Mouse (Mus musculus): ENCODE data around the gene Ddx18. TPM values are rescaled to one million over a fixed set of nuclear protein-coding genes. Genes with fewer than 3 reads are reported as not detected.

The Ddx18 gene
- polyA plus RNA-seq, 1 experiment: 69.4 TPM

DNA sequence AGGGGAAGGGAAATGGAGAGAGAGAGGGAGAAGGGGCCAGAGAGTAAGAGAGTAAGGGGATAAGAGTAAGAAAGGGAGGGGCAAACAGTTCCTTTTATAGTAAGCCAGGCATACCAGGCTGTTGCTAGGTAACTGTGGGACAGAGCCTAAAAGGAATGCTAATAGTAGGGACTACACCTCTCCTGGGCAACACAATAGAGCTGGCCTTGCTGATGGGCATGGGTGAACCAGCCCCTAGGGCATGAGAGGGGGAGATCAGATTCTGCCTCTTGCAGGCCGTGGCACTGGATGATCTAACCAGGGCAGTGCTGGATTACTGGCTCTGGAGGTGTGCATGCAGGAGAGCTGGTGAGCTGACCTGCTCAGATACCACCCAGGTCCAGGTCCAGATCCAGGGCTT, 9.7 kb upstream of the Ddx18 start:
- no peaks in the 10 kb centered on the region for H3K4me1 ChIP-seq (ENCODE audit: control insufficient read depth, insufficient read depth, low read length)
- no peak overlapping the region for H3K4me3 ChIP-seq (ENCODE audit: insufficient read depth, low read length)
- no peak for TF ChIP-seq CTCF (IDR thresholded peaks at IDR 0.05; ENCODE audit: borderline replicate concordance, insufficient read depth, low read length)
- TF ChIP-seq POLR2A (IDR thresholded peaks at IDR 0.05; ENCODE audit: low read depth, low read length): no peak
- H3K27ac ChIP-seq (ENCODE audit: insufficient read depth, low read length): no peak overlapping the region

DNA sequence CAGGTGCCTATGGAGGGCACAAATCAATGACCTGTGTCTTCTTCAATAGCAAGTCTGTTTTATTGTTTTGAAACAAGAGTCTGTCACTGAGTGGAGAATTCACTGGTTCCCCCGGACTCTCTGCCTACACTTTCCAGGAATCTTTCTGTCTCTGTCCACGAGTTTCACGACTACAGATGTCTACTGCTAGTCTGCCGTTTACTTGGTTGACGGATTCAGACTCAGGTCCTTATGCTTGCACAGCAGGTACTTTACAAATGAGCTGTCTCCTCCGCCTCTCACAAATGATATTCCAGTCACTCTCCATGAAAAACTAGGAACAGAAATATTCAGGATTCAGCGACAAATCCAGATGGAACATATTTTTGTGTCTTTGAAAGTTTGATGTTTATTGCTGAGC, 2.7 kb upstream of the Ddx18 start:
- no peak for TF ChIP-seq CTCF (IDR thresholded peaks at IDR 0.05; ENCODE audit: borderline replicate concordance, insufficient read depth, low read length)
- TF ChIP-seq POLR2A (IDR thresholded peaks at IDR 0.05; ENCODE audit: low read depth, low read length): no peak
- H3K27ac ChIP-seq (ENCODE audit: insufficient read depth, low read length): no peak overlapping the region
- H3K4me3 ChIP-seq (ENCODE audit: insufficient read depth, low read length): no peak overlapping the region
- no peaks in the 10 kb centered on the region for H3K4me1 ChIP-seq (ENCODE audit: control insufficient read depth, insufficient read depth, low read length)

DNA sequence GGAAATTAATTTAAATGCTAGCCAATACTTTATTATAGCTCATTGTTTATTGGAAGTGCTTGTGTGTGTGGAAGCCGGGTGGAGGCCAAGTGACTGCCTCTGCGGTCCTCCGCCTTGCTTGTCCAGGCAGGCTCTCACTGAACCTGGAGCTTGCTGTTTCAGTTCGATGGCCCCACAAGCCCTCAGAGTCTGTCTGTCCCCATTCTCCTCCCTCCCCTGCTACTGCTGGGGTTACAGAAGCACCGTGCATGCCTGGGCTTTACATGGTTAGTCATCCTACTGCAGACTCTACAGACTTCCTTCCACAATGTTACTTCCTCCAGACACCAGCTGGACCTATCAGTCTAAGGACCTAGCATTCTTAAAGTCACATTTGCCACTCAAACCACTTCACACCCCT, 9.9 kb downstream of the Ddx18 start:
- H3K4me1 ChIP-seq (ENCODE audit: control insufficient read depth, insufficient read depth, low read length): no peaks in the 10 kb centered on the region
- H3K27ac ChIP-seq (ENCODE audit: insufficient read depth, low read length): no peak overlapping the region
- no peak for TF ChIP-seq POLR2A (IDR thresholded peaks at IDR 0.05; ENCODE audit: low read depth, low read length)
- no peak for TF ChIP-seq CTCF (IDR thresholded peaks at IDR 0.05; ENCODE audit: borderline replicate concordance, insufficient read depth, low read length)
- H3K4me3 ChIP-seq (ENCODE audit: insufficient read depth, low read length): no peak overlapping the region

DNA sequence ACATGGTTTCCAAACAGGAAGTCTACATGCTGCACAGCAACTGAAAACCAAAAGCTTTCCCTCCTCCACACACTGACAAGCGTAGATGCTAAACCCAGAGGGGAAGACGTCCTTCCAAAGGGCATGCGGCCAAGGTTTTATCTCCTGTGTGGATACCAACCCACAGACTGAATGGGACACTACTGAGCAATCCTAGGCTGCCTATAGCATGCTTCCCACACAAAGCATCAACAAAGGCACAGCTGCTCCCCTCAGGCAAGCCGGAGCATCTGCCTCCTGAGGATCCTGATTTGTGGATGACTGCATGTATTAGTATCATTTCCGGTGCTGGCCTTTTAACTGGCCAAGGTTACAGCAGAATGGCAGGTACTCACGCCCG, 16.3 kb downstream of the Ddx18 start:
- TF ChIP-seq CTCF (IDR thresholded peaks at IDR 0.05; ENCODE audit: borderline replicate concordance, insufficient read depth, low read length): no peak
- no peak for TF ChIP-seq POLR2A (IDR thresholded peaks at IDR 0.05; ENCODE audit: low read depth, low read length)
- Histone ChIP-seq H3K27ac (ENCODE audit: insufficient read depth, low read length) (no peak overlapping the region), H3K4me3 (ENCODE audit: insufficient read depth, low read length) (no peak overlapping the region), H3K4me1 (ENCODE audit: control insufficient read depth, insufficient read depth, low read length) (no peaks in the 10 kb centered on the region)

DNA sequence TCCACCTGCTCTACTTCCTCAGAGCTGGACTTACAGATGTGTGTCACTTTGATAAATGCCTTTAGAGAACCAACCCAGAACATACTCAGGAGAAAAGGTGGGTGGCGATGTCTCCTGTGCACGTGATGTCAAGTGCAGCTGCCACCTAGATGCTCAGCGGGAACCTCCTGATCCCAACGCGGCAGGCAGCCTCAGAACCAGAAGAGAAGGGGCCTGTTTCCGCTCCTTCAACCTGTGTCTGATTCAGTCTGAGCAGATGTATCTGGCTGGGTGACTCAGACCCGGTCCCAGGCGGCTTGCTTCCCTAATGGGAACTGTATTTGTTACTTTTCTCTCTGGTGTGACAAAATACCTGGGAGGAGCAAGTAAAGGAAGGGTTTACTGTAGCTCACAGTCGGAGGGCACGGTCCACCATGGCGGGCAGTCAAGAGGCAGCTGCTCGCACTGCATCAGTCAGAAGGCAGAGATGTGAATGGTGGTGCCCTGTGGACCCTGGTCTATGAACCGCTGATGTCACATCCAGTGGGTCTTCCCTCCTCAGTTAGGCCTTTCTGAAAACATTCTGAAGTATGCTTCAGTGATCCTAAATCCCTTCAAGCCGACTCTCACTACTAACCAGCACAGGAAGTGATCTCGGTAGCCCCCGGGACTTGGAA, 16.9 kb downstream of the Ddx18 start:
- H3K4me3 ChIP-seq (ENCODE audit: insufficient read depth, low read length): no peak overlapping the region
- TF ChIP-seq POLR2A (IDR thresholded peaks at IDR 0.05; ENCODE audit: low read depth, low read length) (no peak), CTCF (IDR thresholded peaks at IDR 0.05; ENCODE audit: borderline replicate concordance, insufficient read depth, low read length) (no peak)
- H3K4me1 ChIP-seq (ENCODE audit: control insufficient read depth, insufficient read depth, low read length): no peaks in the 10 kb centered on the region
- H3K27ac ChIP-seq (ENCODE audit: insufficient read depth, low read length): no peak overlapping the region

DNA sequence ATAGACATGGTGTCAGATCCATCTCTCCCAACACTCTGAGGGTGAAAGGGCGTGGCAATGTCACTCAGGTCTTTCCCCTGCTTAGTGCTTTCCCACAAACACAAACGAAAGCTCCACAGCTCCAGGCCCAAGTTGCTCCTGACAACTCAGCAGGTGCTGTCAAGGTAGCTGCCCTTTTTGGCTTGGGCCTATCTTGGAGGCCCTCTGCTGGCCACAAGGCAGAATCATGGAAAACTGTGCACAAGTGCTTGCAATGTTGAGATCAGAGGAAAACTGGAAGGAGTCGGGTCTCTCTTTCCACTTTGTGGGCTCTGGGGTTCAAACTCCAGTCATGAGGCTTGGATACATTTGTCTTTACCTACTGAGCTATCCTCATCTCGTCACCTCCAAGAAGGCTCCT, 18.3 kb downstream of the Ddx18 start:
- no peaks in the 10 kb centered on the region for H3K4me1 ChIP-seq (ENCODE audit: control insufficient read depth, insufficient read depth, low read length)
- H3K27ac ChIP-seq (ENCODE audit: insufficient read depth, low read length): no peak overlapping the region
- no peak overlapping the region for H3K4me3 ChIP-seq (ENCODE audit: insufficient read depth, low read length)
- TF ChIP-seq POLR2A (IDR thresholded peaks at IDR 0.05; ENCODE audit: low read depth, low read length) (no peak), CTCF (IDR thresholded peaks at IDR 0.05; ENCODE audit: borderline replicate concordance, insufficient read depth, low read length) (no peak)

DNA sequence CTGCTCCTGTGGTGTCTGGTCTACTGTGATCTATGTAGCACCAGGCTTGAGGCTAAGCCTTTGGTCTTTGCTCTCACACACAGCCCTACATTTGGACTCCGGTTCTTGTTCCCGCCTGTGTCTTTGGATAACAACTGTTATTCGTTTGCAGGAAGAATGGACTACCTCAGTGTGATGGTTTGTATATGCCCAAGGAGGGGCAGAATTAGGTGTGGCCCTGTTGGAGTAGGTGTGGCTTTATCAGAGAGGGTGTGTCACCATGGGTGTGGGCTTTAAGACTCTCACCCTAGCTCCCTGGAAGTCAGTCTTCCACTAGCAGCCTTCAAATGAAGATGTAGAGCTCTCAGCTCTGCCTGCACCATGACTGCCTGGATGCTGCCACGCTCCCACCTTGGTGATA, 19.1 kb downstream of the Ddx18 start:
- Histone ChIP-seq H3K27ac (ENCODE audit: insufficient read depth, low read length) (no peak overlapping the region), H3K4me3 (ENCODE audit: insufficient read depth, low read length) (no peak overlapping the region), H3K4me1 (ENCODE audit: control insufficient read depth, insufficient read depth, low read length) (no peaks in the 10 kb centered on the region)
- TF ChIP-seq CTCF (IDR thresholded peaks at IDR 0.05; ENCODE audit: borderline replicate concordance, insufficient read depth, low read length) (no peak), POLR2A (IDR thresholded peaks at IDR 0.05; ENCODE audit: low read depth, low read length) (no peak)

DNA sequence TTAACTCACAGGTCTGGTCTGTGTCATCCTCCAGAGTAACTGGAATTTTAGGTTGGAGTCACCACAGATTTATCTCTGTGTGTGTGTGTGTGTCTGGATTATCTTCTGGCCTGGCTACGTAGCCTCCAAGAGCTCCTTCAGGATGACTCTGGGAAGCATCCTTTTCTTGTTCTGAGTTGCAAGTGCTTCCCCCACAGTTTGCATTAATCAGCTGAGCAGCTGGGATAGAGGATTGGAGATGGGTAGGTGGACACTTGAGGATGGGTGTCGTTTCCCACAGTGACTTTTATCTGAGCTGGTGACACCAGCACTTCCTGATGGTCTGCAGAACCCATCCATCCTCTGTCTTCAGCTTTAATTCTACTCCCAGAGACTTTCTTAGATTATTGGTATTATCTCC, 20.9 kb downstream of the Ddx18 start:
- TF ChIP-seq POLR2A (IDR thresholded peaks at IDR 0.05; ENCODE audit: low read depth, low read length): no peak
- no peak for TF ChIP-seq CTCF (IDR thresholded peaks at IDR 0.05; ENCODE audit: borderline replicate concordance, insufficient read depth, low read length)
- H3K27ac ChIP-seq (ENCODE audit: insufficient read depth, low read length): no peak overlapping the region
- no peaks in the 10 kb centered on the region for H3K4me1 ChIP-seq (ENCODE audit: control insufficient read depth, insufficient read depth, low read length)
- H3K4me3 ChIP-seq (ENCODE audit: insufficient read depth, low read length): no peak overlapping the region

DNA sequence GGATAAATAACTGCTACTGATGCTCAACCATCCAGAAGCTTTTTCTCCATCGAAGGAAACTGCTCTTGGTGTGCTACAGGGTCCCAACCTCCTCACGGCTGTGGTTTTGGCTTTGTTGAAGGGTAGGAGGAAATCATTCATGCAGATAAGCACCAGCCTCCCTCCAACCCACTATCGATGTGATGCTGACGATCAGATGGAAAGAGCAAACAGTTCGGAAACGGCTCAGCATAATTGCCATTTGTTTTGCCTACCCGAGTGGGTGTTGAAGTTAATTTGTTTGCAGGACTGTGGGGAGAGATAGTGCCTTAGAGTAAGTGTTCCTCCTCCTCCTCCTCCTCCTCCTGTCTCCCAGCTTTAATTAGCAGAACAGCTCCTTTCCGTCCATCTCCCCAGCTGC, 27.4 kb downstream of the Ddx18 start:
- Histone ChIP-seq H3K4me1 (ENCODE audit: control insufficient read depth, insufficient read depth, low read length) (no peaks in the 10 kb centered on the region), H3K27ac (ENCODE audit: insufficient read depth, low read length) (no peak overlapping the region), H3K4me3 (ENCODE audit: insufficient read depth, low read length) (no peak overlapping the region)
- no peak for TF ChIP-seq POLR2A (IDR thresholded peaks at IDR 0.05; ENCODE audit: low read depth, low read length)
- no peak for TF ChIP-seq CTCF (IDR thresholded peaks at IDR 0.05; ENCODE audit: borderline replicate concordance, insufficient read depth, low read length)

DNA sequence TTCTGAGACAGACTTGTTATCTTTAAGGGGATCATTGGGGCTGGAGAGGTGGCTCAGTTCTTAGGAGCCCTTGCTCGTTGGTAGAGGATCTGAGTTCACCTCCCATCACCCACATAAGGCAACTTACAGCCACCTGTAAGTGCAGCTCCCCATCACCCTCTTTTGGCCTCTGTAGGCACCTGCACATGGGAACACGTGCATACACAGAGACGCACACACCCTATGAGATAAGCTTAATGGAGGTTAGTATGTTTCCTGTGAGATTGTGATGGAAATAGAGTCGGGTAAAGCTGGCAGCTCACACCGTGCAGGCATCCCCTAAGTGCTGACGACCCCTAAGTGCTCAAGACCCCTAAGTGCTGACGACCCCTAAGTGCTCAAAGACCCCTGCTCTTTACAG, 36.4 kb downstream of the Ddx18 start:
- no peak for TF ChIP-seq CTCF (IDR thresholded peaks at IDR 0.05; ENCODE audit: borderline replicate concordance, insufficient read depth, low read length)
- no peak for TF ChIP-seq POLR2A (IDR thresholded peaks at IDR 0.05; ENCODE audit: low read depth, low read length)
- no peak overlapping the region for H3K27ac ChIP-seq (ENCODE audit: insufficient read depth, low read length)
- H3K4me3 ChIP-seq (ENCODE audit: insufficient read depth, low read length): no peak overlapping the region
- H3K4me1 ChIP-seq (ENCODE audit: control insufficient read depth, insufficient read depth, low read length): peaks cover 7% of the 10 kb centered on the region; the same call in 1 of the 2 replicates

All from embryonic fibroblast, embryonic 13.5 days (primary cell).